Mouse (Mus musculus) kidney, postnatal 0 days (tissue): ENCODE measurements at regions not wholly inside any gene's neighbourhood (a gene's known extent, or its start where the extent isn't known, plus 50 kb on each side); places are given as distances from the start of the nearest gene placed in this dataset.

Experiments used
- ATAC-seq: fragments of 200-750 bp; cut with Nextera tagmentation; replicated peaks from 2 replicates; pipeline ENCODE4 v1.8.0; 2017; ENCODE audit warnings: low read depth, moderate number of reproducible peaks, moderate TSS enrichment, moderate library complexity; ENCODE audit not compliant: low FRiP score
- DNase-seq: peaks from one replicate; pipeline ENCODE4 v3.0.0-alpha.2; 2016; ENCODE audit warnings: low spot score
- H3K27ac ChIP-seq: fragments of 300-500 bp; sonication (generic); 2 replicates; pipeline ENCODE4 v1.5.1; 2014; ENCODE audit warnings: mild to moderate bottlenecking
- H3K27me3 ChIP-seq: fragments of 300-500 bp; sonication (generic); 2 replicates; pipeline ENCODE4 v1.6.1; 2014; ENCODE audit warnings: low read length, mixed read lengths; ENCODE audit not compliant: insufficient read depth
- H3K36me3 ChIP-seq: fragments of 300-500 bp; sonication (generic); 2 replicates; pipeline ENCODE4 v1.6.1; 2014; ENCODE audit warnings: low read length, mixed read lengths; ENCODE audit not compliant: insufficient read depth
- H3K4me1 ChIP-seq: fragments of 300-500 bp; sonication (generic); replicated peaks from 2 replicates; pipeline ENCODE4 v1.6.1; 2014; ENCODE audit warnings: antibody characterized with exemption, low read length, mixed read lengths; ENCODE audit not compliant: insufficient read depth
- H3K4me2 ChIP-seq: fragments of 300-500 bp; sonication (generic); 2 replicates; pipeline ENCODE4 v1.6.1; 2014; ENCODE audit warnings: mild to moderate bottlenecking, low read length, moderate library complexity, mixed read lengths
- H3K4me3 ChIP-seq: fragments of 300-500 bp; sonication (generic); replicated peaks from 2 replicates; pipeline ENCODE4 v1.5.1; 2014; ENCODE audit warnings: low read depth, low read length
- H3K9ac ChIP-seq: fragments of 300-500 bp; sonication (generic); 2 replicates; pipeline ENCODE4 v1.6.1; 2014; ENCODE audit warnings: low read depth, low read length
- H3K9me3 ChIP-seq: fragments of 300-500 bp; sonication (generic); replicated peaks from 2 replicates; pipeline ENCODE4 v1.6.1; 2016; ENCODE audit warnings: low read length, inconsistent platforms, mixed read lengths
- CTCF ChIP-seq: IDR thresholded peaks from 2 replicates; pipeline ENCODE4 v1.5.1; 2016; ENCODE audit warnings: antibody characterized with exemption, low read depth, mild to moderate bottlenecking, moderate library complexity
- WGBS: fragments of 180-500 bp; shearing (Covaris S2); extraction: QIAGEN DNeasy Blood & Tissue Kit; methylation state at CpG from one replicate; pipeline ENCODE4 v1.1.7; 2014; 5-methylcytosine and 5-hydroxymethylcytosine counted together

DNA sequence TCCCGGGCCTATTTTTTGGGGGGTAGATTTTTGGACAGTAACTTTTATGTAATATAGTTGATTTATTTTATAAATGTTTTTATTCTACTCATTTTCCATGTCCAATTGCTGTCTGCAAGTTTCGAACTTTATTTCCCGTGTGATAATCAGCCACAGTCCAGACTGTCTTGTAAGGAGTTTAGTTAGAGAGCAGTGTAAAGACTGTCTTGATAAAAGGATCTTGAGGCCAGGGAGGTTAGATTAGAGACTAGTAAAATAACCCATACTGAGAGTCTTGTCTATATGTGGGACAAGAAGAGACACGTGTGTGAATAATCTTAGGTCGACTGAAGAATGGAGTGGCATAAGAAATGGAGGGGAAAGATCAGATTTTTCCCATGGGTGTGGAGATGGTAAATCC, 56.1 kb upstream of the Picalm start:
- Histone ChIP-seq H3K4me1 (no peaks in the 10 kb centered on the region), H3K9ac (no peak overlapping the region), H3K27ac (no peak overlapping the region), H3K4me3 (no peak overlapping the region), H3K9me3 (no peaks in the 10 kb centered on the region), H3K4me2 (no peak overlapping the region), H3K27me3 (no peaks in the 10 kb centered on the region), H3K36me3 (no peaks in the 10 kb centered on the region)
- DNase-seq: no peak
- 87% methylated on average over 5 of the region's 5 CpGs for WGBS
- ATAC-seq: no peak
- TF ChIP-seq CTCF: no peak

DNA sequence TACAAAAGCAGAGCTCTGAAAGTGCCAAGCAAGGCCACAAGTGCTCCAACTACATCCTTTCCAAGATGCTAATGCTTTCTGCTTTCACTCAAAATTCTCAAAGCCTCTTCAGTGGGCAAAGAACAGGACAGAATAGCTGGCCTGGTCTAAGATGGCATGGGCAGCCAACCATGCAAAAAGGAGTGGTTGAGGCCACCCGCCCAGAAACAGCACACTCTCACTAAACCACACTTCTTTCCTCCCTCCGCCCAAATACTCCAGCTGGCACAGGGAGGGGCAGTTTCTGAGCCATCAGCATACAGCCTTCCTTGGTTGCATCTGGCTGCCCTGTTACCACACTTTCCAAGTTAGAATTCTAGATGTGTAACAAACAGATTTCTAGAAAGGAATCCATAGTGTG, 55.4 kb upstream of the Picalm start:
- DNase-seq (no peak), ATAC-seq (no peak)
- H3K4me2 ChIP-seq: no peak overlapping the region
- H3K4me3 ChIP-seq: no peak overlapping the region
- no peaks in the 10 kb centered on the region for H3K27me3 ChIP-seq
- H3K27ac ChIP-seq: no peak overlapping the region
- no peaks in the 10 kb centered on the region for H3K9me3 ChIP-seq
- 50% methylated on average over 2 of the region's 2 CpGs for WGBS
- no peaks in the 10 kb centered on the region for H3K4me1 ChIP-seq
- no peak for TF ChIP-seq CTCF
- no peaks in the 10 kb centered on the region for H3K36me3 ChIP-seq
- no peak overlapping the region for H3K9ac ChIP-seq

- Histone ChIP-seq H3K4me2 (no peak overlapping the region), H3K4me3 (no peak overlapping the region), H3K27me3 (no peaks in the 10 kb centered on the region), H3K27ac (no peak overlapping the region), H3K9ac (no peak overlapping the region), H3K36me3 (no peaks in the 10 kb centered on the region), H3K4me1 (no peaks in the 10 kb centered on the region), H3K9me3 (no peaks in the 10 kb centered on the region)
- ATAC-seq: no peak
- no peak for DNase-seq
- WGBS: 98% methylated on average over 2 of the region's 2 CpGs
- TF ChIP-seq CTCF: no peak
Measured at GRCm38 (mm10) chr7:90077565-90077964, 52.4 kb upstream of the Picalm start.

- no peak for ATAC-seq
Measured at GRCm38 (mm10) chr7:90080083-90080772, 49.8 kb upstream of the Picalm start.

More at GRCm38 (mm10) chr7:90080083-90080772, 49.8 kb upstream of the Picalm start:
- no peaks in the 10 kb centered on the region for H3K27me3 ChIP-seq
- no peak overlapping the region for H3K9ac ChIP-seq
- 58% methylated on average over 7 of the region's 7 CpGs for WGBS
- no peaks in the 10 kb centered on the region for H3K4me1 ChIP-seq
- no peak for DNase-seq
- no peak for TF ChIP-seq CTCF
- H3K4me3 ChIP-seq: no peak overlapping the region
- H3K4me2 ChIP-seq: no peak overlapping the region
- no peak overlapping the region for H3K27ac ChIP-seq
- no peaks in the 10 kb centered on the region for H3K36me3 ChIP-seq
- H3K9me3 ChIP-seq: no peaks in the 10 kb centered on the region
